Mouse (Mus musculus): ENCODE measurements around the gene Ugt1a6a. TPM values are rescaled to one million over a fixed set of nuclear protein-coding genes. Genes with fewer than 3 reads are reported as not detected.

The Ugt1a6a gene
- polyA plus RNA-seq, 1 experiment = 2.1 TPM

DNA sequence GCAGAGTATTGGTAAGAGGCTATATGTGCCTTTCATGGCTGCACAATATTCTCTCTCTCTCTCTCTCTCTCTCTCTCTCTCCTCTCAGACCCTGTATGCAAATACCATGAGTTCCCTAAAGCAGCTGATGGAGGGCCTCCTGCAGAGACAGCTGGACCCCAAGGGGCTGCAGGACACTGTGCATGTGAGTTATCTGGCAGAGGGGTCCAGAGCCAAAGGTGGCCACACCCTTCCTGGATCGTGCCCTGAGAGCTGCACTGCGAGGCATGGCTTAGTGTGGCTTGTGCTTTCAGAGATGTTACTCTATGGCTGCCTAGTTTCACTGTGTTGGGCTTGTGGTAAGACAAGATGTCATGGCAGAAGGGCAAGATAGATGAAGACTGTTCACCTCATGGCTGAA is 113.1 kb downstream of the Ugt1a6a start:
- WGBS = 38% methylated on average over 2 of the region's 2 CpGs
- Histone ChIP-seq H3K4me3 (ENCODE audit: low read depth, low read length) (no peak overlapping the region), H3K4me1 (ENCODE audit: control insufficient read depth, insufficient read depth, insufficient read length, low read length) (peaks cover 3% of the 10 kb centered on the region; the same call in 1 of the 2 replicates), H3K27me3 (ENCODE audit: control insufficient read depth, insufficient read depth, low read length) (no peaks in the 10 kb centered on the region), H3K27ac (ENCODE audit: insufficient read depth, low read depth, low read length) (no peak overlapping the region), H3K36me3 (ENCODE audit: control insufficient read depth, insufficient read depth, low read length) (no peaks in the 10 kb centered on the region)
- TF ChIP-seq POLR2A (IDR thresholded peaks at IDR 0.05; ENCODE audit: low read depth, low read length) (no peak), CTCF (IDR thresholded peaks at IDR 0.05; ENCODE audit: extremely low read depth, insufficient read length, insufficient replicate concordance, low read depth, low read length) (no peak)

DNA sequence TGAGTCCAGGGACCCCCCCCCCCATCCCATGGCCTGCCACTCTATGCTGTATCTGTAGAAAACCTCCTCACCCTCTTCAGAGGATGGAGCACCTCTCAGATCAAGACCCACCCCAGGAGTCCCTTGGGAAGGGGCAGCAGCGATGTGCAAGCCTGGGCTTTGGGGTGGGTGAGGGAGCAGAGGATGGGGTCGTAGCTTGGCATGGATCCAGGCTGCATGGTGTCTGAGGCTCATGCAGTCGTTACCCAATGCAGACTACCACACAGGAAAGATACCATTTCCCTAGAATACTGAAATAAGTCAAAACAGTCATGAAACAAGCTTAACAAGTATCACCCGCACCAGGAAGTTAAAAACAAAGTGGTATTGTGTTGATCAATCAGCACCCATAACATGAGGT is 114.0 kb downstream of the Ugt1a6a start:
- H3K27ac ChIP-seq (ENCODE audit: insufficient read depth, low read depth, low read length) = no peak overlapping the region
- WGBS = 56% methylated on average over 4 of the region's 4 CpGs
- TF ChIP-seq POLR2A (IDR thresholded peaks at IDR 0.05; ENCODE audit: low read depth, low read length) (no peak), CTCF (IDR thresholded peaks at IDR 0.05; ENCODE audit: extremely low read depth, insufficient read length, insufficient replicate concordance, low read depth, low read length) (no peak)
- no peaks in the 10 kb centered on the region for H3K27me3 ChIP-seq (ENCODE audit: control insufficient read depth, insufficient read depth, low read length)
- no peaks in the 10 kb centered on the region for H3K36me3 ChIP-seq (ENCODE audit: control insufficient read depth, insufficient read depth, low read length)
- H3K4me1 ChIP-seq (ENCODE audit: control insufficient read depth, insufficient read depth, insufficient read length, low read length) = peaks cover 12% of the 10 kb centered on the region
- no peak overlapping the region for H3K4me3 ChIP-seq (ENCODE audit: low read depth, low read length)

DNA sequence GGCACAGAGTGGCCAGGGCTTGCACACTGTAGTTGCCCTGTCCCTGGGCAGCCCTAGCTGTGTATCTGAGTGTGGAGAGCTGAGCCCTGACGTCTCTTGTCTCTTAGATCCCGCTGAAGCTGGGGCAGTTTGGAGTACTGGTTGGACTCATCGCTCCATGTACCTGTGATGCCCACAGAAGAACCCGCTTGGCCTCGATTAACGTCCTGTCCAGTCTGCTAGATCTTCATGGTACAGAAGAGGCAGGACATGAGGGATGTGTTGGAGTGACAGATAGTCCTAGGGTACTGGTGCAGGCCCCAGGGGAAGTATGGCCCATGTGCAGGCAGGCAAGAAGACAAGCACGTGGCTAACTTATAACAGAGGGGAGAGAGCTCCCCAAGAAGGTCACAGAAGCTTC is 115.0 kb downstream of the Ugt1a6a start:
- H3K4me3 ChIP-seq (ENCODE audit: low read depth, low read length) = no peak overlapping the region
- WGBS = 83% methylated on average over 7 of the region's 7 CpGs
- H3K36me3 ChIP-seq (ENCODE audit: control insufficient read depth, insufficient read depth, low read length) = no peaks in the 10 kb centered on the region
- H3K4me1 ChIP-seq (ENCODE audit: control insufficient read depth, insufficient read depth, insufficient read length, low read length) = peaks cover 15% of the 10 kb centered on the region
- no peak overlapping the region for H3K27ac ChIP-seq (ENCODE audit: insufficient read depth, low read depth, low read length)
- no peak for TF ChIP-seq CTCF (IDR thresholded peaks at IDR 0.05; ENCODE audit: extremely low read depth, insufficient read length, insufficient replicate concordance, low read depth, low read length)
- TF ChIP-seq POLR2A (IDR thresholded peaks at IDR 0.05; ENCODE audit: low read depth, low read length) = no peak
- no peaks in the 10 kb centered on the region for H3K27me3 ChIP-seq (ENCODE audit: control insufficient read depth, insufficient read depth, low read length)

DNA sequence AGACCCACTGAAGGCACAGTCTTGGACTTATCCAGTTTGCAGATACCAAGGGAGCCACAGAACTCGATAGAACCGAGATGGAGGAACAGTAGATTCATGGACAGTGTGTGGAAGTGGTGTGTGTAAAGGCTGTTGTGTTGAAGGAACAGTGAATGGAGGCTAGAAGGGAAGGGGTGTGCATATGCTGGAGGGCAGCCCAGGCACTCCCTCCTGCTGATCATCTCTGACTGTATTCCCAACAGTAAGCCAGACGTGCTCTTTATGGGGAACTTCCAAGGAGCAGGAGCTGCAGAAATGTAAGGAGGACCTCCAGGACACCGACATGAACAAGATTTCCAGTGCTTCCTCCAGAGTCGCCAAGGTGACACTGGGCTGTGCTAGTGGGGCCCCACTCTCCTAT is 115.4 kb downstream of the Ugt1a6a start:
- Histone ChIP-seq H3K4me3 (ENCODE audit: low read depth, low read length) (no peak overlapping the region), H3K27ac (ENCODE audit: insufficient read depth, low read depth, low read length) (no peak overlapping the region), H3K36me3 (ENCODE audit: control insufficient read depth, insufficient read depth, low read length) (no peaks in the 10 kb centered on the region), H3K27me3 (ENCODE audit: control insufficient read depth, insufficient read depth, low read length) (no peaks in the 10 kb centered on the region), H3K4me1 (ENCODE audit: control insufficient read depth, insufficient read depth, insufficient read length, low read length) (peaks cover 15% of the 10 kb centered on the region)
- TF ChIP-seq POLR2A (IDR thresholded peaks at IDR 0.05; ENCODE audit: low read depth, low read length) (no peak), CTCF (IDR thresholded peaks at IDR 0.05; ENCODE audit: extremely low read depth, insufficient read length, insufficient replicate concordance, low read depth, low read length) (no peak)
- whole genome bisulfite sequencing = 82% methylated on average over 5 of the region's 5 CpGs

DNA sequence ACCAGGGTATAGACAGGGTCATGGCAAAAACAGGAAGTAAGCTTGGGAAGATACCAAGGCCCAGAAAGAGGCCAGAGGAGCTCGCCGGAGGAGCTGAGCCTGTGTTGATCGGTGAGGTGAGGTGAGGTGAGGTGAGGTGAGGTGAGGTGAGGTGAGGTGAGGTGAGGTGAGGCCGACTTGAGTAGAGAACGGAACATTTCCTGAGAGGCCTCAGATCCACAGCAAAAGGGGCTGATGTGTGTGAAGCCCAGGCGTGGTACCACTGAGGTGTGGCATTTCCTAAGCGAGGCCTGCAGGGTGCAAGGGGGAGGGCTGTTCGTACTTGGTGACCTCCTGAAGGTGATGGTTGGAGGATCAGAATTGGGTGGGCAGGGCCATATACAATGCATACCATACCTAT is 118.5 kb downstream of the Ugt1a6a start:
- Histone ChIP-seq H3K36me3 (ENCODE audit: control insufficient read depth, insufficient read depth, low read length) (no peaks in the 10 kb centered on the region), H3K4me3 (ENCODE audit: low read depth, low read length) (no peak overlapping the region), H3K27ac (ENCODE audit: insufficient read depth, low read depth, low read length) (peak overlapping the region; percentile 15; the same call in 1 of the 2 replicates), H3K27me3 (ENCODE audit: control insufficient read depth, insufficient read depth, low read length) (no peaks in the 10 kb centered on the region), H3K4me1 (ENCODE audit: control insufficient read depth, insufficient read depth, insufficient read length, low read length) (peaks cover 12% of the 10 kb centered on the region)
- TF ChIP-seq CTCF (IDR thresholded peaks at IDR 0.05; ENCODE audit: extremely low read depth, insufficient read length, insufficient replicate concordance, low read depth, low read length) (no peak), POLR2A (IDR thresholded peaks at IDR 0.05; ENCODE audit: low read depth, low read length) (no peak)
- WGBS = 52% methylated on average over 8 of the region's 8 CpGs

DNA sequence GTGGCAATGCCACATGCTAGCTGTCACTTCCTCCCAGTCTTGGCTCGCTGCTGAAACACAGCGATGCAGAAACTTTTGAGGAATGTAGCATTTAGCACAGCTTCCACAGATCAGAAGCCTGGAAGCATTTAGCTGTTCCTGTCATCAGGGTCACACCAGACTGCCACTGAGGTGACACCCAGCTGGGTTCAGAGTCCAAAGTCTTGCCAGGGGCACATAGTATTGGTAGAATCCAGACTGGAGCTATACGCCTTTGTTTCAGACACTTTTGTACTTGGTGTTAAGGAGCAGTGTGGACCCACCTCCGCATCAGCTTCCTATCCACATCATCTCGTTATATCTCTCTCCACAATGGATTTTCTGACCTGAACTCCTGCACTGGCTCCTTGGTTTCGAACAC is 118.9 kb downstream of the Ugt1a6a start:
- no peaks in the 10 kb centered on the region for H3K27me3 ChIP-seq (ENCODE audit: control insufficient read depth, insufficient read depth, low read length)
- 51% methylated on average over 6 of the region's 6 CpGs for WGBS
- TF ChIP-seq POLR2A (IDR thresholded peaks at IDR 0.05; ENCODE audit: low read depth, low read length) (no peak), CTCF (IDR thresholded peaks at IDR 0.05; ENCODE audit: extremely low read depth, insufficient read length, insufficient replicate concordance, low read depth, low read length) (no peak)
- peaks cover 12% of the 10 kb centered on the region for H3K4me1 ChIP-seq (ENCODE audit: control insufficient read depth, insufficient read depth, insufficient read length, low read length)
- H3K27ac ChIP-seq (ENCODE audit: insufficient read depth, low read depth, low read length) = peak overlapping the region; percentile 15; the same call in 1 of the 2 replicates
- no peaks in the 10 kb centered on the region for H3K36me3 ChIP-seq (ENCODE audit: control insufficient read depth, insufficient read depth, low read length)
- no peak overlapping the region for H3K4me3 ChIP-seq (ENCODE audit: low read depth, low read length)

DNA sequence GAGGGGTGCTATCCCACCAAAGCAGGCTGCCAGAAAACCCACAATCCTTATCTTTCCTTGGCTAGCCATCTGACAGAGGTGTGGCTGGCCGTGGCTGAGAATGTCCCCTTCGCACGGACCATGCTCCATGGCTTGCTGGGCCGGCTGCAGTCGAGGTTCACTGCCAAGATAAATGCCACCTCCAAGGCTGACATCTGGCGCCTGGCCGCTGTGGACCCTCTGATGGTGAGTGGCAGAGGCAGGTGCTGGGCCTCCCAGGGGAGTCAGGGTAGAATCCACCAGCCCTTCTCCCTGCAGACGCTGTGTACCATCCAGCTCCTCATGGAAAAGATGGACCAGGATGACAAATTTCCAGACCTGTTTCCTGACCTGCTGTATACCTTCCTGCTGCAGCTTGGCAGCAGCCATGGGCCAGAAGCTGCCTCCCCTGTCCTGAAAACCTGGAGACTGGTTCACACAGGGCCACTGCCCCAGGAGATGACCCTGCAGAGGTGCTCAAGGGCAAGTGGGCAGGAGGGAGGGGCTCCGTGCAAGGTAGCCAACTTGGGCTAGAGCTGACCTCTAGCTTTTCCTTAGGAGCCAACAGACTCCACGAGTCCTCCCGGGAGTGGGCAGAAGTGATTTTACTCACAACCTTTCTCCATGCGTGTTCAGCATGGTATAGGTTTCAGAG is 120.3 kb downstream of the Ugt1a6a start:
- TF ChIP-seq CTCF (IDR thresholded peaks at IDR 0.05; ENCODE audit: extremely low read depth, insufficient read length, insufficient replicate concordance, low read depth, low read length) = no peak
- TF ChIP-seq POLR2A (IDR thresholded peaks at IDR 0.05; ENCODE audit: low read depth, low read length) = no peak
- H3K27me3 ChIP-seq (ENCODE audit: control insufficient read depth, insufficient read depth, low read length) = no peaks in the 10 kb centered on the region
- H3K4me1 ChIP-seq (ENCODE audit: control insufficient read depth, insufficient read depth, insufficient read length, low read length) = peaks cover 15% of the 10 kb centered on the region
- no peak overlapping the region for H3K27ac ChIP-seq (ENCODE audit: insufficient read depth, low read depth, low read length)
- H3K4me3 ChIP-seq (ENCODE audit: low read depth, low read length) = no peak overlapping the region
- WGBS = 83% methylated on average over 12 of the region's 12 CpGs
- peaks cover 2% of the 10 kb centered on the region; the same call in 1 of the 2 replicates for H3K36me3 ChIP-seq (ENCODE audit: control insufficient read depth, insufficient read depth, low read length)

Measured in small intestine, adult 2 months (tissue).